Mouse (Mus musculus) layer of hippocampus, postnatal 10 days (tissue): Measurements from ENCODE around the gene Psmg4. TPM values are rescaled to one million over a fixed set of nuclear protein-coding genes. Genes with fewer than 3 reads are reported as not detected.

Experiments used
- DNase-seq, 2 experiments: peaks; one replicate each; pipeline ENCODE4 v3.0.0; 2021; ENCODE audit warnings: low spot score in 2 of 2
- long read RNA-seq: library from polyadenylated mRNA; stranded (forward); transcript quantifications from one replicate; pipeline ENCODE4 v2.0.0, GENCODE M21; 2023
- total RNA-seq, 2 experiments: library from RNA; stranded (reverse); gene quantifications; 2 replicates each; pipeline ENCODE4 v1.2.3; 2021

Psmg4 gene
- total RNA-seq, result 10 to 100 TPM; 28.9 to 34.7 TPM
- long read RNA-seq, transcript Psmg4-202 (3 exons, 555 nt), result major isoform, 29 of 42 reads
- long read RNA-seq, transcript Psmg4-201 (2 exons, 474 nt), result minor isoform, 13 of 42 reads
- long read RNA-seq, partial matches to known transcripts, result 0 of 42 reads
- long read RNA-seq, other reads (novel, unspliced or antisense), result 0 of 42 reads

- peak; percentile 92 to 94 for DNase-seq
Observed at GRCm38 (mm10) chr13:34162491-34163303, at the start of gene Psmg4. Gene Psmg4, plus strand, starts transcription at chr13:34162964.

DNA sequence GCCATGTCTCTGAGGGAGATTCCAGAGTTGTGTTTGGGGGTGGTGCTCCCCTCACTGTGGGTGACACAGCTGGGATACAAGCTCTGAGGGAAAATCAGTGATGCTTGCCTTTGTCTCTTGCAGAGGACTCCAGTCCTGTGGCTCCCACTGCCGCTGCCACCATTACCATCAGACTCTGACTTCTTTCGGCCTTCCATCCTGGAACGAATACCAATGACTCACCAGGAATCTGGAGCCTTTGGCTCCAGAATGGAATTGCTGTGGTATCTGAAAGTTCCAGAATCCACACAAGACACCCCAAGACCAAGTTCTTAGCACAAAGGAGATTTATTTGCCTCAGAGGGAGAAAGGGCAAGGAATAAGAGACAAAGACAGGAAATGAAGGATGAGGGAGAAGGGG lies 49.7 kb upstream of the Psmg4 start:
- no peak for DNase-seq

DNA sequence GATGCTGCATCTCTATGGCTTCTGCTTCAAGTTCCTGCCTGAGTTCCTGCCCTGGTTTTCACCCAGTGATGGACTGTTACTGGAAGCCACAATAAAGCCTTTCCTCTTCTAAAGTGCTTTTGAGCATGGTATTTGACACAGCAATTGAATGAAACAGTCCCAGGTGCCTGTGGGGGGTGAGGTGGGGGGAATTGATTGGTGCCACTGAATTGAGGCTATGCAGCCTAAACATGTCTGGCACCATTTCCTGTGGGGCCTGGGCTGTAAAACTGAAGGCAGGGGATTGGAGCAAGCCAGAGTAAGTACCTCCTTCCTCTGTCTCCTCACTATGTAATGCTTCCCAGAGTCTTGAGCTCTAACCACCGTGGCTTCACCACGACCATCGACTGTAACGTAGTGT lies 48.1 kb upstream of the Psmg4 start:
- DNase-seq, result no peak

DNA sequence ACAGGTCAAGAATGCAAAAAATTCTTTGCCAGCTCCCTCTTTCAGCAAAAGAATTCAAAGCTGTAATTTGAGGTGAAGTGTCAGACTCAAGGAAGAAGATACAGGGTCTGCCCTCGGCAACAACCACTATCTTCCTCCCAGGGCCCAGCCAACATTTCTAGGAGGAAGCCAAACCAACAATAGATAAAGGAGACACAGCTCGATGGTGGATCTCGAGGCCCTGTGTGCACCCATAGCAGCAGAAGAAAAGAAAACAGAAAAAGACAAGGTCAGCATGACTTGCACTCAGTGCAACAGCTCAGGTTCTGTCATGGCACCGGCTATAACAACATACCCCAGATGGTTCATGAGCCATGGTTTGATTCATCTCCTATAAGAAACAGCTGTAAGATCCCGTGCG lies 46.3 kb upstream of the Psmg4 start:
- no peak for DNase-seq

- DNase-seq, result no peak
Observed at GRCm38 (mm10) chr13:34118816-34119215, 43.9 kb upstream of the Psmg4 start.

DNA sequence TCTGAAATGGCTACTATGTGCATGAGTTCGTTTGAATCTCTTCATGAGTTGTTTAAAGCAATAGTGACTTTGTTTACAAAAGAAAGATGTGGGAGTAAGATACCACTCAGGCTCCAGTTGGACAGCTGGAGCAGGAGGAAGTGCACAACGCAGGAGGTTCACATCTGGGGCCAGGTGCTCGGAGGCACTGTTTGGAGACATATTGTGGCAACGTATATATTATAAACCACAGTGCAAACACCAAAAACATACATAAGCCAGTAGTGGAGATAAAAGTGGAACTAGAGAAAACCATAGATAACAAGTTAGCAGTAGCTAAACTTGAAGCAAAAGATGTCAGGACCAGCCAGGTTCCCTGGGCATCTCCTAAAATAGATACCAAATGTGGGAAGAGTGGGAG lies 43.4 kb upstream of the Psmg4 start:
- no peak for DNase-seq

- no peak for DNase-seq
Observed at GRCm38 (mm10) chr13:34120536-34120935, 42.2 kb upstream of the Psmg4 start.

- DNase-seq, result peak in 1 of 2 experiments; percentile 30
Observed at GRCm38 (mm10) chr13:34125711-34126110, 37.1 kb upstream of the Psmg4 start.

DNA sequence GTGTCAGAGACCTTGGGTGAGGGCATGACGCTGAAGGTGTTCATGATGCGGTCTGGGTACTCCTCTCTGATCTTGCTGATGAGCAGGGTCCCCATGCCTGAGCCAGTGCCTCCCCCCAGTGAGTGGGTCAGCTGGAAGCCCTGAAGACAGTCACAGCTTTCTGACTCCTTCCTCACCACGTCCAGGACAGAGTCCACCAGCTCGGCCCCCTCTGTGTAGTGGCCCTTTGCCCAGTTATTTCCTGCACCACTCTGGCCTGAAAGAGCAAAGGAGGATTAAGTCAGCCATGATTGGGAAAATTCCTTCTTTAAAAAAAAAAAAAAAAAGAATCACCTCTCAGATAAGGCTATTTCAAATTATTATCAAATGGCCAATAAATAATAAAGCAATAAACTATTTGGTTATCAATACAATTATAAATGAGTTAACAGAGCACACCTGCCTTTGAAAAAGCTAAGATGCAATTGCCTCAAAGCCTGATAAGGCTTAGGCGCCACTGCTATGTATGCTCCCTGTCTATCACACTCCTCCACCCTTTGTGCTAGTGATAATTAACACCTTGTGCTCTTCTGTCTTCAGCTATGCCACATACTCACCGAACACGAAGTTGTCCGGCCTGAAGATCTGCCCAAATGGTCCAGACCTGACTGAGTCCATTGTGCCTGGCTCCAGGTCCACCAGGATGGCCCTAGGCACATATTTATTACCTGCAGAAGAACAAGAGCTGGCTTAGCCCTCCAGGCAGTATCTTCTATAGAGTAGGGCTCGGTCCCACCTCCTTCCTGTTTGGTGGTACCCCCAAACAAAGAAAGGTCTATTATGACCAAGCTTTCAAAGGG lies 34.3 kb upstream of the Psmg4 start:
- DNase-seq, result peak in 1 of 2 experiments; percentile 37

DNA sequence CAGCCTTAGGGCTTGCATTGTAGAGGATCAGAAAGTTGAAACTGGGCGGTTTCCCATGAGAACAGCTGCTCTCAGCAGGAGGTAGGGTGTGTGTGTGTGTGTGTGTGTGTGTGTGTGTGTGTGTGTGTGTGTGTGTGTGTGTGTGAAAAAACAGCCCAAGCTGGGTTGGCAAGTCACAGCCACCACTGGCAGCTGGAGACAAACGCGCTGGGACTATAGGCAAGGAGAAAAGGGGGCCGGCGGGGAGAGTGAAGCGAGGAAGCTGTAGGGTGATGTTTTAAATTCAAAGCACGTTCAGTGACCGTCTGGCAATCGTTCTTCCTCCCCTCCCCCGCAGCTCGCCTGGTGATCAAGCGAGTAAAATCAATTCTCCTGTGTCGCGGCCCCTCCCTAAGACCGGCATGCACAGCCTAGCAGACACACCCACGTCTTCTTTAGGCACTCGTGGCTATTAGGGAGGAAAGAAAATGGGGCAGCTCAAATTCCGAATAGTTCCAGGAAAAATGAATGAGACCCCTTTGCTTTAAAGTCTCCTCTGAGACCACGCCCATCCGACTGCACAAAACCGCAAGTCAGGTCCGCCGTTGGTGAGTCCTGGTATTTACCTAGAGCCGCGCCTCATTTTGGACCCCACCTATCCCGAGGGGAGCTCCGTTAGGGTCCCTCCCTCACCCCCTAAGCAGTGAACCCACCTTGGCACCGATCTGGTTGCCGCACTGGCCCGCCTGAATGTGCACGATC lies 33.1 kb upstream of the Psmg4 start:
- peak; percentile 71 to 77 for DNase-seq

DNA sequence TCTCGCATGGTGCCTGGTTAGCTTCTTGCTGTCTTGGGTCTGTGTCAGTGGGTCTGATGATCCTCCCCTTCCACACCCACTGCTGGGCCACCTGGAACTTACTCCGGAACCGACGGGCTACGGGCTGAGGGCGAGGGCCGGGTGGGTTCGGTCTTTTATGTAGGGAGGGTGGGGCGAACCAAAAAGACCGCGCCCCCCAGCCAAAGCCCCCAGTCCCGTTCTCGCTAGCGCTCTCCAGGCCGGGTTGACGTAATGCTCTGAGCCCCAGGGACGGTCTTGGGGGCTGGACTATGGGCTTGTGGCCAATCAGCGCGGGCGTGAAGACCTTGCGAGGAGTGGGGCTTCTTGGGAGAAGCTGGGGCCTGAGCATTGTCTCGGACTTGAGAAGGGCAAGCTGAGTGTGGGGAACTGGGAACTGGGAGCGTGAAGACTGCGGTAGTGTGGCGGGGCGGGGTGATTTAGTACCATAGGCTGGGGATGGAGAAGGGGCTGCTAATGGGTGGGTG lies 32.5 kb upstream of the Psmg4 start, which contains the start of gene Tubb2b:
Tubb2b (minus strand) TSS at position 241 of the 506 bp plus-strand sequence.
- peak; percentile 90 to 93 for DNase-seq

GRCm38 (mm10) chr13:34131011-34131707 lies 31.6 kb upstream of the Psmg4 start:
- peak; percentile 62 to 71 for DNase-seq

DNA sequence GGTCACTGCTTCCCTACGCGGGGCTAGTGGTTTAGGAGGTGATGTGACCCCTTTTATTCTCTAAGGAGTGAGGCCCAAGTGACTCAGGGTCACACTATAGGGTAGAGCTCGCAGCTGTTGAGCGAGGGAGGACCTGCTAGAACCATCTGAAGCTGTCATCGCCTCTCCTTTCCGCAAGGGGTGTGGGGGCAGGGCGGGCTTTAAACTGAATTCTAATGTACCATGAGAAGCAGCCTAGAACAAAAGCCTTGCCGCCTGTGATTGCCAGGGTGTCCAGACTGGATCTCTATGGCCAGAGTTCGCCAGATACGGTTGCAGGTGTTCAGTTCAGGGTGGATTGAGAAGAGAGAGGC lies 31.1 kb upstream of the Psmg4 start:
- DNase-seq, result peak; percentile 71 to 80

DNA sequence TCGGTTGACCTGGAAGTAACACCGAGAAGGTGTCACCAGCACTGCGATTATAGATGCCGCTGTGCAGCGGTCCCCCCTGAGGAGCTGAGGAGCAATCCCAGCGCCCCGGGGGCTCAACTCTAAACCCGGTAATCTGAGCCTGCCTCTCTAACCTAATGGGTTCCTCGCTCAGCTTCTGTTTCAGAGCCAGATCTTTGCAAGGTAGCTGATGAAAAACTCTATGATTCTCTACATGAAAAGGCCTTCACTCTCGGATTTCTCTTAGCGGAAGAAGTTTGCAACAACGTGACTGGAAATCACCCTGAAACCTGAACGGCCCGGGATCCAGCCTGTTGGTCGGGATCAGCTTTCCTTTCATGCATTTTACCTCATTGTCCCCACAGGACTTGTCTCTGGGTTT lies 30.5 kb upstream of the Psmg4 start:
- no peak for DNase-seq

DNA sequence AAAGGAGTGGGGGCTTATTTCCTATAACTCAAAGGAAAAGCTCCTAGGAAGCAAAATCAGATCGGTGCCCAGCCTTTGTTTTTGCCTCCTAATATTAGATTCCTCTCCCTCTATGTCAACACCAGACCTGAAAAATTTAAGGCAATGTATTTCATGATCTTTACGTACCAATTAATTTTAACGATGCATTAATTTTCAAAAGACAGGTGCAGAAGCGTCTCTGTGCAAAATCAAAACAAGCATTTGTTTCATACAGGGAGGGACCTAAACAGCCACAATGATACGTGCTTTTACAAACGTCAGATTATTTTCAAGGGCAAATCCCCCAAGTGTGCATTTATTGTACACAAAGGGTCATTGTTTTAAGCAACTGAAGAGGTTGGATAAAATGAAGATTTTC lies 29.9 kb upstream of the Psmg4 start:
- DNase-seq, result no peak

GRCm38 (mm10) chr13:34133326-34134071 lies 29.3 kb upstream of the Psmg4 start:
- DNase-seq, result peak in 1 of 2 experiments; percentile 52

GRCm38 (mm10) chr13:34134276-34134675 lies 28.5 kb upstream of the Psmg4 start:
- DNase-seq, result no peak

DNA sequence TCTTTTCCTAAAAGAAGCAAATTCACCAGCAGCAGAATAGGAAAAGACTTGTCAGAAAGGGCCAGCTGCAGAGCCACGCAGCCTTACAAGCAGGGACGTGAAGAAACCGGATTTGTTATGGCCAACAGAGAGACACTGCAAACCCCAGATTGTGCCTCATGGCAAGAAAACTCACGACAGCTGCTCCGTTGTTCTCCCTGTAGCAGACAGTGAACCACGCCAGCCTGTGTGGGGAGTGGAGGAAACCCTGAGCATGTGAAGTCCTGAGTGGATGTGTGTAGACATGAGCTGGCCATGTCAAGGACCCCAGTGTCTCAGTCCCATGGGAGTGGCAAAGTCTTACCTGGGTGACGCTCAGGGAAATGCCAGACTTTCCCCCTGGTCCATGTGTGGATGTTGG lies 26.2 kb upstream of the Psmg4 start:
- peak; percentile 69 to 71 for DNase-seq

DNA sequence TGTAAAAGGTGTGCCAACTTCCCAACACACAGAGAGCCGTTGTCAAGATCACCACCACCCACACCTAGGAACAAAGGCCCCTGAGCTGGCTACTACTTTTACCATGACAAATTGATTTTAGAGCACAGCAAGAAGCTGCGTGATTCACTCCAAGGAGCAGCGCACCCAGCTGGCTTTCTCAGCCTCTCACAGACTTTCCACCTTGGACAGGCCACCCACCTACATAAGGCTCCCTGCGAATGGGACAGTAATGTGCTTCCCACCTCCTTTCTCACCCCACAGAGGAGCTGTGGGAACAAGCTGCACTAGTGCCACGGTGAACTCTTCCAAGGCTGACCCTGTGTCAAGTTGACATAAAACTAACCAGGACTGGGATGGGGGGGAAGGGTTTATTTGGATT lies 19.4 kb upstream of the Psmg4 start:
- DNase-seq, result peak in 1 of 2 experiments; percentile 7

DNA sequence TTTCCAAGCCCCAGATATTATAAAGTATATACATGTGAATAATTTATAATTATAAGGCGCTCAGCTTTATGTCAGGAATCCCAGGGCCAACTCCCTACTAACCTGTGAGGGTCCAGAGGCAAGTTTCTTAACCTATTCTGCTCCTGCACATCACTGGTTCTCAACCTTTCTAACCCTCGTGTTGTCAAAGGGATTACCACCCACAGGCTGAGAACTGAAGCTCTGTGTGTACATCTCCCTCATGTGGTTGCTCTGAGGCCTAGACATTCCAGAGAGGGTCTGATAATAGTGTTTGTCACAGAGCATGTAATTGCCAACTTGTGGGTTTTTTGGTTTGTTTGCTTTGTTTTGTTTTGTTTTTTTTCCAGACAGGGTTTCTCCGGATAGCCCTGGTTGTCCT lies 15.8 kb upstream of the Psmg4 start:
- peak; percentile 3 to 13 for DNase-seq
